Mouse (Mus musculus) neural tube, embryonic 15.5 days (tissue): ENCODE results near the gene Olfr1357. TPM values are rescaled to one million over a fixed set of nuclear protein-coding genes. Genes with fewer than 3 reads are reported as not detected.

Source experiments
- ATAC-seq: fragments of 200-750 bp; cut with Nextera tagmentation; 2 replicates; pipeline ENCODE4 v1.8.0; 2017; ENCODE audit warnings: mild to moderate bottlenecking, moderate TSS enrichment, moderate library complexity; ENCODE audit not compliant: low FRiP score
- H3K27ac ChIP-seq: fragments of 300-500 bp; sonication (generic); replicated peaks from 2 replicates; pipeline ENCODE4 v1.5.1; 2015; ENCODE audit warnings: mild to moderate bottlenecking, inconsistent platforms
- H3K27me3 ChIP-seq: fragments of 300-500 bp; sonication (generic); replicated peaks from 2 replicates; pipeline ENCODE4 v1.6.1; 2015; ENCODE audit warnings: inconsistent platforms
- H3K36me3 ChIP-seq: fragments of 300-500 bp; sonication (generic); 2 replicates; pipeline ENCODE4 v1.6.1; 2015; ENCODE audit warnings: inconsistent platforms
- H3K4me1 ChIP-seq: fragments of 300-500 bp; sonication (generic); 2 replicates; pipeline ENCODE4 v1.6.1; 2015; ENCODE audit warnings: inconsistent platforms
- H3K4me2 ChIP-seq: fragments of 300-500 bp; sonication (generic); 2 replicates; pipeline ENCODE4 v1.6.1; 2015; ENCODE audit warnings: inconsistent platforms, mild to moderate bottlenecking, moderate library complexity
- H3K4me3 ChIP-seq: fragments of 300-500 bp; sonication (generic); replicated peaks from 2 replicates; pipeline ENCODE4 v1.5.1; 2015; ENCODE audit warnings: mild to moderate bottlenecking, inconsistent platforms
- H3K9ac ChIP-seq: fragments of 300-500 bp; sonication (generic); replicated peaks from 2 replicates; pipeline ENCODE4 v1.6.1; 2015; ENCODE audit warnings: mild to moderate bottlenecking, inconsistent platforms
- H3K9me3 ChIP-seq: fragments of 300-500 bp; sonication (generic); replicated peaks from 2 replicates; pipeline ENCODE4 v1.6.1; 2016; ENCODE audit warnings: inconsistent platforms
- WGBS: fragments of 180-500 bp; shearing (Covaris S2); methylation state at CpG from one replicate; pipeline ENCODE4 v1.1.7; 2015; ENCODE audit warnings: mixed read lengths; 5-methylcytosine and 5-hydroxymethylcytosine counted together
- polyA plus RNA-seq: library from polyadenylated mRNA; unstranded; fragments of >200 nt; fragmentation: Nextera tagmentation; extraction: Ambion mirVana; gene quantifications from 2 replicates; pipeline ENCODE4 v1.2.1, GENCODE M21; 2015

Gene Olfr1357
- polyA plus RNA-seq, 1 experiment from 2014 or later: not detected

GRCm38 (mm10) chr10:78592856-78593379 is 25.0 kb downstream of the Olfr1357 start:
- H3K4me2 ChIP-seq: no peak overlapping the region
- ATAC-seq: no peak
- H3K9me3 ChIP-seq: no peaks in the 10 kb centered on the region
- no peak overlapping the region for H3K27ac ChIP-seq
- peaks cover 8% of the 10 kb centered on the region for H3K4me1 ChIP-seq
- no peak overlapping the region for H3K9ac ChIP-seq
- H3K36me3 ChIP-seq: no peaks in the 10 kb centered on the region
- 89% methylated on average over 4 of the region's 4 CpGs for WGBS
- H3K27me3 ChIP-seq: peaks cover 7% of the 10 kb centered on the region; the same call in 1 of the 2 replicates
- H3K4me3 ChIP-seq: no peak overlapping the region

GRCm38 (mm10) chr10:78591406-78592328 is 26.2 kb downstream of the Olfr1357 start, which contains the start of gene Syde1:
Gene Syde1 (minus strand): TSS chr10:78591964.
- Histone ChIP-seq H3K36me3 (no peaks in the 10 kb centered on the region), H3K9me3 (no peaks in the 10 kb centered on the region), H3K9ac (peak within 1 kb of the TSS; percentile 59), H3K27ac (peak within 1 kb of the TSS; percentile 68), H3K4me2 (peak within 1 kb of the TSS; percentile 68), H3K4me1 (peaks cover 8% of the 10 kb centered on the region), H3K27me3 (peaks cover 7% of the 10 kb centered on the region; the same call in 1 of the 2 replicates), H3K4me3 (peak within 1 kb of the TSS; percentile 47)
- ATAC-seq: peak; percentile 73; the same call in 1 of the 2 replicates
- WGBS: 4% methylated on average over 50 of the region's 54 CpGs

- H3K9ac ChIP-seq: peak overlapping the region; percentile 59; the same call in 1 of the 2 replicates
- 46% methylated on average over 9 of the region's 9 CpGs for WGBS
Observed at GRCm38 (mm10) chr10:78590744-78591143, 27.1 kb downstream of the Olfr1357 start.

GRCm38 (mm10) chr10:78589901-78590300 is 28.0 kb downstream of the Olfr1357 start:
- peaks cover 2% of the 10 kb centered on the region; the same call in 1 of the 2 replicates for H3K36me3 ChIP-seq
- H3K27me3 ChIP-seq: peaks cover 7% of the 10 kb centered on the region; the same call in 1 of the 2 replicates
- WGBS: 95% methylated on average over 8 of the region's 8 CpGs
- no peak overlapping the region for H3K27ac ChIP-seq
- peaks cover 8% of the 10 kb centered on the region for H3K4me1 ChIP-seq
- H3K9ac ChIP-seq: no peak overlapping the region
- ATAC-seq: no peak
- H3K4me2 ChIP-seq: peak overlapping the region; percentile 68; the same call in 1 of the 2 replicates
- no peak overlapping the region for H3K4me3 ChIP-seq
- H3K9me3 ChIP-seq: no peaks in the 10 kb centered on the region

More at GRCm38 (mm10) chr10:78590744-78591143, 27.1 kb downstream of the Olfr1357 start:
- Histone ChIP-seq H3K27ac (0 out of 2 replicates have a peak overlapping the region, but pooled peaks have one; percentile 68), H3K36me3 (no peaks in the 10 kb centered on the region; the same call in 1 of the 2 replicates), H3K4me3 (peak overlapping the region; percentile 47), H3K4me2 (peak overlapping the region; percentile 68), H3K4me1 (peaks cover 8% of the 10 kb centered on the region), H3K27me3 (peaks cover 7% of the 10 kb centered on the region; the same call in 1 of the 2 replicates), H3K9me3 (no peaks in the 10 kb centered on the region)
- no peak for ATAC-seq

- peaks cover 7% of the 10 kb centered on the region; the same call in 1 of the 2 replicates for H3K27me3 ChIP-seq
- no peak for ATAC-seq
- H3K9me3 ChIP-seq: no peaks in the 10 kb centered on the region
- H3K27ac ChIP-seq: no peak overlapping the region
- no peak overlapping the region for H3K4me2 ChIP-seq
- WGBS: 97% methylated on average over 18 of the region's 18 CpGs
- H3K36me3 ChIP-seq: peaks cover 9% of the 10 kb centered on the region
- no peak overlapping the region for H3K4me3 ChIP-seq
- peaks cover 8% of the 10 kb centered on the region for H3K4me1 ChIP-seq
- H3K9ac ChIP-seq: no peak overlapping the region
Observed at GRCm38 (mm10) chr10:78589291-78589690, 28.6 kb downstream of the Olfr1357 start.

- WGBS: 96% methylated on average over 13 of the region's 13 CpGs
- no peak overlapping the region for H3K9ac ChIP-seq
- H3K27me3 ChIP-seq: peaks cover 4% of the 10 kb centered on the region; the same call in 1 of the 2 replicates
- H3K27ac ChIP-seq: no peak overlapping the region
- no peaks in the 10 kb centered on the region for H3K9me3 ChIP-seq
- ATAC-seq: no peak
- H3K36me3 ChIP-seq: peaks cover 29% of the 10 kb centered on the region
- H3K4me2 ChIP-seq: no peak overlapping the region
- no peaks in the 10 kb centered on the region for H3K4me1 ChIP-seq
- H3K4me3 ChIP-seq: no peak overlapping the region
Observed at GRCm38 (mm10) chr10:78586026-78586425, 31.8 kb downstream of the Olfr1357 start.

GRCm38 (mm10) chr10:78585606-78586005 is 32.3 kb downstream of the Olfr1357 start:
- H3K9ac ChIP-seq: no peak overlapping the region
- ATAC-seq: no peak
- H3K4me3 ChIP-seq: no peak overlapping the region
- H3K4me1 ChIP-seq: no peaks in the 10 kb centered on the region
- H3K4me2 ChIP-seq: no peak overlapping the region
- peaks cover 33% of the 10 kb centered on the region for H3K36me3 ChIP-seq
- no peaks in the 10 kb centered on the region for H3K9me3 ChIP-seq
- 86% methylated on average over 22 of the region's 22 CpGs for WGBS
- no peaks in the 10 kb centered on the region for H3K27me3 ChIP-seq
- H3K27ac ChIP-seq: no peak overlapping the region

GRCm38 (mm10) chr10:78584996-78585395 is 32.9 kb downstream of the Olfr1357 start:
- Histone ChIP-seq H3K36me3 (peaks cover 37% of the 10 kb centered on the region), H3K4me3 (no peak overlapping the region), H3K9me3 (no peaks in the 10 kb centered on the region), H3K27me3 (no peaks in the 10 kb centered on the region), H3K27ac (no peak overlapping the region), H3K4me1 (no peaks in the 10 kb centered on the region), H3K4me2 (no peak overlapping the region), H3K9ac (no peak overlapping the region)
- 71% methylated on average over 1 of the region's 1 CpGs for WGBS
- ATAC-seq: no peak

- Histone ChIP-seq H3K4me1 (no peaks in the 10 kb centered on the region), H3K4me2 (no peak overlapping the region), H3K27ac (no peak overlapping the region), H3K36me3 (peaks cover 47% of the 10 kb centered on the region), H3K9ac (no peak overlapping the region), H3K9me3 (no peaks in the 10 kb centered on the region), H3K4me3 (no peak overlapping the region), H3K27me3 (no peaks in the 10 kb centered on the region)
- WGBS: 90% methylated on average over 3 of the region's 3 CpGs
- ATAC-seq: no peak
Observed at GRCm38 (mm10) chr10:78583939-78584338, 33.9 kb downstream of the Olfr1357 start.

- WGBS: 83% methylated on average over 9 of the region's 9 CpGs
- no peak for ATAC-seq
- Histone ChIP-seq H3K27ac (no peak overlapping the region), H3K4me1 (no peaks in the 10 kb centered on the region), H3K9ac (no peak overlapping the region), H3K27me3 (no peaks in the 10 kb centered on the region), H3K4me2 (no peak overlapping the region), H3K9me3 (no peaks in the 10 kb centered on the region), H3K36me3 (peaks cover 53% of the 10 kb centered on the region), H3K4me3 (no peak overlapping the region)
Observed at GRCm38 (mm10) chr10:78583347-78583746, 34.5 kb downstream of the Olfr1357 start.

- no peak for ATAC-seq
- Histone ChIP-seq H3K9me3 (no peaks in the 10 kb centered on the region), H3K4me3 (no peak overlapping the region), H3K9ac (no peak overlapping the region), H3K4me1 (peaks cover 8% of the 10 kb centered on the region), H3K36me3 (peaks cover 69% of the 10 kb centered on the region), H3K4me2 (no peak overlapping the region), H3K27me3 (no peaks in the 10 kb centered on the region), H3K27ac (no peak overlapping the region)
- WGBS: 94% methylated on average over 7 of the region's 7 CpGs
Observed at GRCm38 (mm10) chr10:78581121-78581520, 36.8 kb downstream of the Olfr1357 start.
